Mouse (Mus musculus) frontal cortex, adult (tissue): Measurements from ENCODE around the gene Slc16a3.
A peak's percentile ranks its signal among the peaks of the same experiment; 100 is the strongest.

Experiments
- ATAC-seq: cut with Nextera tagmentation; 2 replicates; pipeline ENCODE4 v1.9.2; 2017; ENCODE audit warnings: mild to moderate bottlenecking, moderate library complexity, mixed read lengths; ENCODE audit not compliant: low TSS enrichment

The Slc16a3 gene

GRCm38 (mm10) chr11:120973318-120973717, 25.0 kb downstream of the Slc16a3 start:
- peak; percentile 69; the same call in 1 of the 2 replicates for ATAC-seq

GRCm38 (mm10) chr11:120979711-120980426, 31.6 kb downstream of the Slc16a3 start:
- no peak for ATAC-seq

GRCm38 (mm10) chr11:120980427-120981035, 32.3 kb downstream of the Slc16a3 start:
- no peak for ATAC-seq

- ATAC-seq, result no peak
Measured at GRCm38 (mm10) chr11:120981661-120982060, 33.4 kb downstream of the Slc16a3 start.

- ATAC-seq, result no peak
Measured at GRCm38 (mm10) chr11:120982459-120982858, 34.2 kb downstream of the Slc16a3 start.

GRCm38 (mm10) chr11:120984448-120985330, 36.4 kb downstream of the Slc16a3 start:
- no peak for ATAC-seq

- no peak for ATAC-seq
Measured at GRCm38 (mm10) chr11:120987608-120988007, 39.3 kb downstream of the Slc16a3 start.

- ATAC-seq, result no peak
Measured at GRCm38 (mm10) chr11:120988410-120988809, 40.1 kb downstream of the Slc16a3 start.

GRCm38 (mm10) chr11:120989523-120989922, 41.2 kb downstream of the Slc16a3 start:
- ATAC-seq, result no peak

- no peak for ATAC-seq
Measured at GRCm38 (mm10) chr11:120990126-120990781, 42.0 kb downstream of the Slc16a3 start.

GRCm38 (mm10) chr11:120990951-120991526, 42.8 kb downstream of the Slc16a3 start, which contains the start of gene Csnk1d:
TSS of gene Csnk1d (minus strand) at chr11:120991330.
- peak; percentile 77 for ATAC-seq

- ATAC-seq, result peak; percentile 6; the same call in 1 of the 2 replicates
Measured at GRCm38 (mm10) chr11:120991791-120992190, 43.5 kb downstream of the Slc16a3 start.

- no peak for ATAC-seq
Measured at GRCm38 (mm10) chr11:120993080-120993479, 44.8 kb downstream of the Slc16a3 start.

- no peak for ATAC-seq
Measured at GRCm38 (mm10) chr11:120993586-120993985, 45.3 kb downstream of the Slc16a3 start.

- no peak for ATAC-seq
Measured at GRCm38 (mm10) chr11:120994741-120995140, 46.5 kb downstream of the Slc16a3 start.

- ATAC-seq, result no peak
Measured at GRCm38 (mm10) chr11:121001966-121002365, 53.7 kb downstream of the Slc16a3 start.

GRCm38 (mm10) chr11:121004281-121004680, 56.0 kb downstream of the Slc16a3 start:
- ATAC-seq, result peak; percentile 77; the same call in 1 of the 2 replicates

- ATAC-seq, result no peak
Measured at GRCm38 (mm10) chr11:121006184-121006583, 57.9 kb downstream of the Slc16a3 start.

- ATAC-seq, result no peak
Measured at GRCm38 (mm10) chr11:121010044-121010755, 61.9 kb downstream of the Slc16a3 start.
